Mouse (Mus musculus) intestine, embryonic 15.5 days (tissue): Measurements from ENCODE around the gene Tsc22d1. TPM values are rescaled to one million over a fixed set of nuclear protein-coding genes. Genes with fewer than 3 reads are reported as not detected.

Experiments used
- ATAC-seq: fragments of 200-750 bp; cut with Nextera tagmentation; 2 replicates; pipeline ENCODE4 v1.8.0; 2017; ENCODE audit warnings: moderate TSS enrichment, moderate library complexity
- H3K27ac ChIP-seq: fragments of 300-500 bp; sonication (generic); 2 replicates; pipeline ENCODE4 v1.5.1; 2015; ENCODE audit warnings: mild to moderate bottlenecking, inconsistent platforms
- H3K27me3 ChIP-seq: fragments of 300-500 bp; sonication (generic); replicated peaks from 2 replicates; pipeline ENCODE4 v1.6.1; 2015; ENCODE audit warnings: inconsistent platforms
- H3K36me3 ChIP-seq: fragments of 300-500 bp; sonication (generic); 2 replicates; pipeline ENCODE4 v1.6.1; 2015; ENCODE audit warnings: inconsistent platforms
- H3K4me1 ChIP-seq: fragments of 300-500 bp; sonication (generic); replicated peaks from 2 replicates; pipeline ENCODE4 v1.6.1; 2015; ENCODE audit warnings: inconsistent platforms
- H3K4me2 ChIP-seq: fragments of 300-500 bp; sonication (generic); replicated peaks from 2 replicates; pipeline ENCODE4 v1.6.1; 2015; ENCODE audit warnings: mild to moderate bottlenecking, inconsistent platforms
- H3K4me3 ChIP-seq: fragments of 300-500 bp; sonication (generic); replicated peaks from 2 replicates; pipeline ENCODE4 v1.5.1; 2015; ENCODE audit warnings: inconsistent platforms
- H3K9ac ChIP-seq: fragments of 300-500 bp; sonication (generic); 2 replicates; pipeline ENCODE4 v1.6.1; 2015; ENCODE audit warnings: inconsistent platforms
- H3K9me3 ChIP-seq: fragments of 300-500 bp; sonication (generic); 2 replicates; pipeline ENCODE4 v1.6.1; 2016; ENCODE audit warnings: inconsistent platforms
- WGBS: fragments of 180-500 bp; shearing (Covaris S2); methylation state at CpG from one replicate; pipeline ENCODE4 v1.1.7; 2015; 5-methylcytosine and 5-hydroxymethylcytosine counted together
- polyA plus RNA-seq: library from polyadenylated mRNA; unstranded; fragments of >200 nt; fragmentation: Nextera tagmentation; extraction: Ambion mirVana; gene quantifications from 2 replicates; pipeline ENCODE4 v1.2.1, GENCODE M21; 2015

Tsc22d1 gene
- polyA plus RNA-seq, 1 experiment from 2014 or later = 386 TPM

DNA sequence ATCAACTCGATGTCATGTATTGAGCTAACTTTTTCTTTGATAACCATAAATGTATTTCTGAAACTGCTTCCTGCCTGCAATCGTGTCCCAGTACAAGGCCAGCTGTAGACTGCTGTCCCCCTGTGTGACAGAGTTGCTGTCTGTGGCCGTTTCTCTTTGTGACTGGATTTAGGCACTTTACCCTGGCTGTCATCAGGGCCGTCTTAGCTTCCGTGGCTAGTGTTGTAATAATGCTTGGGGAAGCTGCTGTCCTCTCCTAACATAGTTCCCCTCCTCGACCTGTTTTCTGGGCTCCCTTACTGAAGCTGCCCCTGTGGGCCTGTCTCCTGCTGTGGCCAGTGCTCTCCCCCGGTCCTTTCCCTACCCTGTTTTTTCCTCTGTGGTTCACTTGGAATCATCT is 83.4 kb downstream of the Tsc22d1 start:
- no peak overlapping the region for H3K4me2 ChIP-seq
- H3K36me3 ChIP-seq = no peaks in the 10 kb centered on the region
- no peak overlapping the region for H3K4me3 ChIP-seq
- no peaks in the 10 kb centered on the region for H3K27me3 ChIP-seq
- WGBS = 64% methylated on average over 7 of the region's 7 CpGs
- no peak overlapping the region for H3K27ac ChIP-seq
- H3K9me3 ChIP-seq = no peaks in the 10 kb centered on the region
- H3K9ac ChIP-seq = no peak overlapping the region
- ATAC-seq = no peak
- peaks cover 7% of the 10 kb centered on the region for H3K4me1 ChIP-seq

- Histone ChIP-seq H3K36me3 (no peaks in the 10 kb centered on the region), H3K4me1 (peaks cover 11% of the 10 kb centered on the region), H3K4me3 (no peak overlapping the region), H3K27me3 (no peaks in the 10 kb centered on the region), H3K27ac (no peak overlapping the region), H3K9me3 (no peaks in the 10 kb centered on the region), H3K4me2 (no peak overlapping the region), H3K9ac (no peak overlapping the region)
- WGBS = 63% methylated on average over 6 of the region's 6 CpGs
- ATAC-seq = no peak
Measured at GRCm38 (mm10) chr14:76499492-76499891, 84.7 kb downstream of the Tsc22d1 start.

GRCm38 (mm10) chr14:76500036-76500435 is 85.3 kb downstream of the Tsc22d1 start:
- H3K4me1 ChIP-seq = peaks cover 11% of the 10 kb centered on the region
- no peak overlapping the region for H3K4me2 ChIP-seq
- WGBS = 45% methylated on average over 5 of the region's 5 CpGs
- no peaks in the 10 kb centered on the region for H3K9me3 ChIP-seq
- no peak overlapping the region for H3K27ac ChIP-seq
- no peaks in the 10 kb centered on the region for H3K27me3 ChIP-seq
- ATAC-seq = no peak
- no peak overlapping the region for H3K4me3 ChIP-seq
- H3K36me3 ChIP-seq = no peaks in the 10 kb centered on the region
- H3K9ac ChIP-seq = 0 out of 2 replicates have a peak overlapping the region, but pooled peaks have one; percentile 17

DNA sequence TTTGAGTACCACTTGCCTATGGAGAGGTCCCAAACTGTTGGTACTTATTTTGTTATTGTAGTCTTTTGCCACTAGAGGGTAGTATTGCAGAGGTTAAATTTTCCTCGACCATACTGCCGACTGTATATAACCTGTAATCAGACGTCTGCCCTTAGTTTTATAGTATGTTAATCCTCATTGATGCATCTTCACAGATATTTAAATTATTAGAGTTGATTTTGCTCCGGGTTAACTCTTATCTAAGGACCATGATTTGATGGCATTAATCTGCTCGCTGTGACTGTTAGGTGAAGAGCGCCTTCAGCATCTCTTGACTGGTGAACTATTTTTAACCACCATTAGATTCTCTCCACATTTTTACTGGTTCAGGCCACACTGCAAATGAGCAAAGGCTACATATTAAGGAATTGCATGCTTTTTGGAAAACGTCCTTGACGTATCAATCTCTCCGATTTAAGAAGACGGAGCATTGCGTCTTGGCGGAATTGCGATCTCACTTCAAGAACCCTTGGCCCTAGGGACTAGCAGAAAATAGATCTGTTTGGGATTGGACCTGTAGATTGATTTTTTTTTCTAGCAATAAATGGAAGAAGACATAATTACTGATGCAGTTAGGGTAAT is 88.6 kb downstream of the Tsc22d1 start:
- Histone ChIP-seq H3K4me2 (peak overlapping the region; percentile 88), H3K9ac (peak overlapping the region; percentile 59), H3K4me3 (peak overlapping the region; percentile 65), H3K36me3 (no peaks in the 10 kb centered on the region; the same call in 1 of the 2 replicates), H3K4me1 (peaks cover 21% of the 10 kb centered on the region), H3K9me3 (no peaks in the 10 kb centered on the region), H3K27me3 (no peaks in the 10 kb centered on the region), H3K27ac (no peak overlapping the region)
- WGBS = 10% methylated on average over 13 of the region's 13 CpGs
- no peak for ATAC-seq

- ATAC-seq = peak; percentile 96
- WGBS = under 1% methylated on average over 52 of the region's 52 CpGs
- Histone ChIP-seq H3K9ac (peak overlapping the region; percentile 91), H3K4me3 (peak overlapping the region; percentile 65), H3K27ac (peak overlapping the region; percentile 100), H3K36me3 (no peaks in the 10 kb centered on the region; the same call in 1 of the 2 replicates), H3K27me3 (no peaks in the 10 kb centered on the region), H3K4me1 (peaks cover 21% of the 10 kb centered on the region), H3K4me2 (peak overlapping the region; percentile 88), H3K9me3 (no peaks in the 10 kb centered on the region)
Measured at GRCm38 (mm10) chr14:76504121-76504737, 89.5 kb downstream of the Tsc22d1 start.

DNA sequence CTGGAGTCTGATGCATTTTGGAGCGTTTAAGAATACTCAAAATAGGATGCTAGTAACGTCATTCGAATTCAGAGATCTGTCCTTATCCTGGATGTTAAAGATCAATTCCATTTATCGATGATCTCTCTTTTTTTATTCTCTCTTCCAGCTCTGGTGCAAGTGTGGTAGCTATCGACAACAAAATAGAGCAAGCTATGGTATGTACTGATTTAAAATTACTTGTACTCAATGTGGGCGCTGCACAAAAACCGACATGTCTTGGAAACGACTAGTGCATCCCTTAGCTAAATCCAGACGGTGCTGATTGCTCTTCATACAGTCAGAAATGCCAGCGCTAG is 90.3 kb downstream of the Tsc22d1 start:
- peak overlapping the region; percentile 65 for H3K4me3 ChIP-seq
- ATAC-seq = no peak

DNA sequence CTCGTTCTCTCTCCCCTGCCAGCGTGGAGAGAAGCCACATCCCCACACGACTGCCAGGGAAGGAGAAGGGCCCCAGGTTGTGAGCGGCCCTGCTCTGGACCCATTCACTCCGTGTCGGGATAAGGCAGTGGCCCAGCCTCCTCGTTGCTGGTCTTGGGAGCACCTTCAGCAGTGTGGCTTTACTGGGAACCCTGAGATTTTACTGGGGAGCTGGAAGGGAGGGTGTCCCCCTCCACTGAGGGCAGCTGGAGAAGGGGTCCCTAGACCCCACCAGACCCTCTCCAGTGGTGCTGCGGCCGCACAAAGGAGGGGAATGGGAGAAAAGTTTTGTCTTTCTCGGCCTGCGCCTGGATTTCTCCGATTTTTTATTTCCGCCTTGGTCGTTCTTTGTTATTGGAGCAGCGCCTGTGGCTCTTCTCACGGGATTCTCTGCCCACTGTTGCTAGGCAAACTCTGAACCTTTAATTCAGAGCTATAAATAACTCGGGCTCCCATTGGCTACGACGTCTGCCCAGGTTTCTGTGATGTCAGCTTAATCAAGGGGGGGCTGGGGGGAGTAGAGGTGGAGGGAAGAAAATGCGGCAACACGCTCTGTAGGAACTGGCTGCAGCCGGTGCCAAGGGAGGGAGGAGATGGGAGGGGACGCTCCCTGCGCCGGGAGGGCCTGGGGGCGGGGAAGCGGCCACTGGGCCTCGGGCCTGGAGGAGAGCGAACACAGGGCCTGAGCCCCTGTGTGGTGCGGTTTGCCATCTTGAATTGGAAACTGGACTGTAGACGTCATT is 90.9 kb downstream of the Tsc22d1 start:
- Histone ChIP-seq H3K9ac (peak overlapping the region; percentile 91), H3K9me3 (no peaks in the 10 kb centered on the region), H3K27ac (peak overlapping the region; percentile 100), H3K36me3 (no peaks in the 10 kb centered on the region; the same call in 1 of the 2 replicates), H3K4me3 (peak overlapping the region; percentile 65), H3K4me1 (peaks cover 14% of the 10 kb centered on the region), H3K4me2 (peak overlapping the region; percentile 88), H3K27me3 (no peaks in the 10 kb centered on the region)
- peak; percentile 89 for ATAC-seq
- WGBS = under 1% methylated on average over 31 of the region's 31 CpGs

More for the DNA sequence above, 90.3 kb downstream of the Tsc22d1 start:
- Histone ChIP-seq H3K36me3 (no peaks in the 10 kb centered on the region; the same call in 1 of the 2 replicates), H3K27me3 (no peaks in the 10 kb centered on the region), H3K4me2 (peak overlapping the region; percentile 88), H3K4me1 (peaks cover 18% of the 10 kb centered on the region), H3K27ac (peak overlapping the region; percentile 100), H3K9me3 (no peaks in the 10 kb centered on the region), H3K9ac (peak overlapping the region; percentile 91)
- under 1% methylated on average over 10 of the region's 10 CpGs for WGBS

DNA sequence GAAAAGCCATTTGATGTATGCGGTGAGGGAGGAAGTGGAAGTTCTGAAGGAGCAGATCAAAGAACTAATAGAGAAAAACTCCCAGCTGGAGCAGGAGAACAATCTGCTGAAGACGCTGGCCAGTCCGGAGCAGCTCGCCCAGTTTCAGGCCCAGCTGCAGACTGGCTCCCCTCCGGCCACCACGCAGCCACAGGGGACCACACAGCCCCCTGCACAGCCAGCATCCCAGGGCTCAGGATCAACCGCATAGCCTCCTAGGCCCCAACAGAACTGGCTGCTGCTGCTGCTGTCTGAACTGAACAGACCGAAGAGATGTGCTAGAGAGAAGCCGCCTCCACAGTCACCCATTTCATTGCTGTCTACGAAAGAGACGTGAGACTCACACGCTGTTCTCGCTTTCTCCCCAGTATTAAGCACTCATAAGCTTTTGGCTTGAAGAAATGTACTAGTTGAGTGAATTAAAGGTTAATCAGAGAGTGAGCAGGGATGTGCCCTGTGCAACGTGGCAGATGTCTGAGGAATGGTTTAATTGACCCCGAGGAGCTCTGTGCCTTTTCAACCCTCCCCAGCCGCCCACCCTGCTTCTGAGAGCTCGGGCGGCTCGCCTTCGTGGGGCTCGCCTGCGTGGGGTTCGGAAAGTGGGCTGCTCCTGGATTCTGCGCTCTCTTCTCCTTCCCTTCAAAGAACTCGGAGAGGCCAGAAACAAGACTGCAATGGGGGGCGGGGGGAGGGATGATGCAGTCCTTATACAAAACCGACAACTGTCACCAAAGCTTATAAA is 91.9 kb downstream of the Tsc22d1 start:
- Histone ChIP-seq H3K4me2 (peak overlapping the region; percentile 88), H3K36me3 (no peaks in the 10 kb centered on the region; the same call in 1 of the 2 replicates), H3K4me3 (peak overlapping the region; percentile 65), H3K27ac (peak overlapping the region; percentile 100), H3K9ac (peak overlapping the region; percentile 91), H3K27me3 (no peaks in the 10 kb centered on the region), H3K9me3 (no peaks in the 10 kb centered on the region), H3K4me1 (peaks cover 14% of the 10 kb centered on the region)
- WGBS = 37% methylated on average over 27 of the region's 27 CpGs
- ATAC-seq = no peak

- 84% methylated on average over 7 of the region's 7 CpGs for WGBS
- no peaks in the 10 kb centered on the region for H3K9me3 ChIP-seq
- no peak overlapping the region for H3K9ac ChIP-seq
- H3K4me2 ChIP-seq = peak overlapping the region; percentile 88
- no peaks in the 10 kb centered on the region for H3K27me3 ChIP-seq
- H3K4me3 ChIP-seq = no peak overlapping the region
- H3K27ac ChIP-seq = no peak overlapping the region
- H3K4me1 ChIP-seq = peaks cover 14% of the 10 kb centered on the region
- ATAC-seq = no peak
- H3K36me3 ChIP-seq = no peaks in the 10 kb centered on the region; the same call in 1 of the 2 replicates
Measured at GRCm38 (mm10) chr14:76507357-76507756, 92.6 kb downstream of the Tsc22d1 start.

GRCm38 (mm10) chr14:76507804-76508500 is 93.2 kb downstream of the Tsc22d1 start:
- H3K4me1 ChIP-seq = peaks cover 14% of the 10 kb centered on the region
- H3K36me3 ChIP-seq = no peaks in the 10 kb centered on the region; the same call in 1 of the 2 replicates
- no peaks in the 10 kb centered on the region for H3K27me3 ChIP-seq
- 62% methylated on average over 9 of the region's 9 CpGs for WGBS
- ATAC-seq = no peak
- H3K9me3 ChIP-seq = no peaks in the 10 kb centered on the region
- no peak overlapping the region for H3K9ac ChIP-seq
- peak overlapping the region; percentile 7; the same call in 1 of the 2 replicates for H3K27ac ChIP-seq
- peak overlapping the region; percentile 88; the same call in 1 of the 2 replicates for H3K4me2 ChIP-seq
- no peak overlapping the region for H3K4me3 ChIP-seq

DNA sequence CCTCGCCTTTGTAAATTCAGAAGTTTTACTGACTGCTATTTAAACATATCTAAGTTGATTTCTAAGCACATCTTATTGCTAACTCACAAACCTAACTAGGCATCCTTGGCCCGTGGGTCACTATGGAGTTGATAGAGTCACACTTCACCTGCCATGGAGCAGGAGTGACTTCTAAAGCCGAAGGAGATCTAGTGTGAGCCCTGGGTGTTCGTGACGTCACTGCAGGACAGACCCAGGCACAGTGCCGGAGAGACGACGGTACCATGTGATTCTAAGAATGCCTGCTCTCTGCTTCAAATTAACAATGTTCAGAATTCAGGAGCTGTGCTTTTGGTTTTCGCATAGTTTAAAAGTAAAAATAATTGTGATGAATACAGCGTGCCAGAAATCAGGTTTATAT is 93.9 kb downstream of the Tsc22d1 start:
- no peaks in the 10 kb centered on the region for H3K9me3 ChIP-seq
- no peak overlapping the region for H3K27ac ChIP-seq
- ATAC-seq = no peak
- WGBS = 60% methylated on average over 10 of the region's 10 CpGs
- no peak overlapping the region for H3K4me2 ChIP-seq
- no peaks in the 10 kb centered on the region; the same call in 1 of the 2 replicates for H3K36me3 ChIP-seq
- no peak overlapping the region for H3K4me3 ChIP-seq
- H3K27me3 ChIP-seq = no peaks in the 10 kb centered on the region
- no peak overlapping the region for H3K9ac ChIP-seq
- peaks cover 15% of the 10 kb centered on the region for H3K4me1 ChIP-seq
